27 mouse cellular contexts compared by ENCODE assay signal in the genomic region with DNA sequence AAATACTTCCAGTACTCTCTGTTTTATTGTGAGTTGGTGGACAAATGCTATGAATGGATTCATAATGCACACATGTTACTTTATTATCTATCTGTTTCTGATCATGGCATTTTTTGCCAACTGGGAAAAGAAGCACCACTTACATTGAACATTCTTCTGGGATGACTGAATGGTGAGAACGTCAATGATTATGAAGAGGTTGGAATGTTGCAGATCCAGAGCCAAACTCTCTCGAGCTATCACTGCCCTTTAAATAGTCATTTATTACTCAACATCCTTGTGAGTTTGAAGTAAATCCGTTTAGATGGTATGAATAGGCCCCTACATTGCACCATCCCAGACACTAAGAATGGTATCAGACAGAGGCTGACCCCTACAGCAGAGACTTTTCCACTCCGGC. TPM values are rescaled to one million over a fixed set of nuclear protein-coding genes. Genes with fewer than 3 reads are reported as not detected.
DNase-seq lines count a peak whose midpoint lies in the region; ATAC-seq lines count a peak whose summit lies in the region.
"Had no signal": no experiment of that assay in that cellular context is flagged by ENCODE, and none has a peak within 500 bp of the region (broad histone marks: within the 10 kb centered on the region; RNA-seq: fewer than 3 reads in every experiment).

No protein-coding gene starts in this region.

- H3K36me3 ChIP-seq in hindbrain, embryonic 11.5 days (ENCODE audit: control insufficient read depth, insufficient read depth, low read length): no peaks in the 10 kb centered on the region
- H3K36me3 ChIP-seq: embryonic facial prominence, embryonic 13.5 days; embryonic facial prominence, embryonic 15.5 days; forebrain, embryonic 15.5 days; G1E had no signal

- ATAC-seq in hindbrain, embryonic 11.5 days (ENCODE audit: low FRiP score): no peak
- ATAC-seq: CD4-positive, CD25-positive, alpha-beta regulatory T cell, adult 4 months; forebrain, embryonic 13.5 days; forebrain, embryonic 15.5 days; forebrain, postnatal 0 days had no signal

- no peak overlapping the region for H3K4me2 ChIP-seq in hindbrain, embryonic 11.5 days (replicated peaks; ENCODE audit: low read depth, low read length)
- H3K4me2 ChIP-seq: embryonic facial prominence, embryonic 13.5 days; embryonic facial prominence, embryonic 15.5 days; forebrain, embryonic 13.5 days; forebrain, embryonic 15.5 days had no signal

- no peak overlapping the region for H3K27ac ChIP-seq in hindbrain, embryonic 11.5 days (ENCODE audit: low read depth, low read length)
- H3K27ac ChIP-seq: embryonic facial prominence, embryonic 13.5 days; embryonic facial prominence, embryonic 15.5 days; forebrain, embryonic 13.5 days; forebrain, embryonic 15.5 days had no signal

- H3K9ac ChIP-seq in hindbrain, embryonic 11.5 days (ENCODE audit: low read depth, low read length): no peak overlapping the region
- H3K9ac ChIP-seq: embryonic facial prominence, embryonic 13.5 days; embryonic facial prominence, embryonic 15.5 days; forebrain, embryonic 13.5 days; forebrain, embryonic 15.5 days; forebrain, postnatal 0 days had no signal

- peak; percentile 6 for DNase-seq in heart, adult 11 months
- no peak for DNase-seq in heart, adult 18-20 months
- peak; percentile 55 for DNase-seq in NIH3T3 (ENCODE audit: low read depth)
- DNase-seq in testis, postnatal 14 days (ENCODE audit: low spot score): no peak
- no peak for DNase-seq in hindbrain, embryonic 11.5 days (ENCODE audit: low spot score)
- DNase-seq: adrenal gland, adult 2 months; adrenal gland, postnatal 10 days; adrenal gland, postnatal 25 days; cerebellum, adult 11 months; cerebellum, adult 18-20 months; cerebellum, adult 8-10 months; cerebellum, adult 9-11 months; cerebellum, postnatal 14 days; cerebellum, postnatal 36 days; embryo, embryonic 11 days; forebrain, postnatal 0 days had no signal

- WGBS in hindbrain, embryonic 11.5 days: 84% methylated on average over 4 of the region's 4 CpGs

- H3K4me1 ChIP-seq in hindbrain, embryonic 11.5 days (replicated peaks; ENCODE audit: control insufficient read depth, insufficient read depth, low read length): no peaks in the 10 kb centered on the region
- H3K4me1 ChIP-seq: embryonic facial prominence, embryonic 13.5 days; embryonic facial prominence, embryonic 15.5 days had no signal

- H3K27me3 ChIP-seq in hindbrain, embryonic 11.5 days (ENCODE audit: control insufficient read depth, insufficient read depth, low read length): no peaks in the 10 kb centered on the region
- H3K27me3 ChIP-seq: CH12.LX; embryonic facial prominence, embryonic 13.5 days; embryonic facial prominence, embryonic 15.5 days; forebrain, embryonic 13.5 days; forebrain, embryonic 15.5 days had no signal

- H3K9me3 ChIP-seq in hindbrain, embryonic 11.5 days (ENCODE audit: control insufficient read depth, low read length): no peaks in the 10 kb centered on the region
- H3K9me3 ChIP-seq: embryonic facial prominence, embryonic 13.5 days; embryonic facial prominence, embryonic 15.5 days; forebrain, embryonic 13.5 days; forebrain, embryonic 15.5 days; G1E had no signal

- H3K4me3 ChIP-seq in hindbrain, embryonic 11.5 days (ENCODE audit: low read depth, low read length): no peak overlapping the region
- H3K4me3 ChIP-seq: embryonic facial prominence, embryonic 13.5 days; embryonic facial prominence, embryonic 15.5 days; forebrain, embryonic 13.5 days; forebrain, embryonic 15.5 days had no signal

RNA-seq across cellular contexts. Expression of gene Atp6v1g3, which starts 58.1 kb away (rescaled TPM):
- not detected for total RNA-seq in heart, adult 18-20 months (2021)
- 0.10 TPM in 1 of 2 replicates, not detected in the other for polyA plus RNA-seq in hindbrain, embryonic 11.5 days (2014; fragmentation: Nextera tagmentation; extraction: Ambion mirVana)
- total RNA-seq: adrenal gland, adult 2 months; adrenal gland, postnatal 10 days; adrenal gland, postnatal 25 days; CH12.LX; common myeloid progenitor, adult 5-6 weeks; forebrain, postnatal 0 days; G1E had no signal
- polyA plus RNA-seq: adrenal gland, adult 2 months; brain, embryonic 14.5 days; embryonic facial prominence, embryonic 11.5 days; embryonic facial prominence, embryonic 13.5 days; forebrain, embryonic 11.5 days; forebrain, embryonic 13.5 days; forebrain, embryonic 15.5 days; forebrain, postnatal 0 days; G1E had no signal

Comparison
In these comparisons a context has a peak if more than half of its experiments do, and no peak if none do; other contexts are left out.
1. DNase-seq: peak in heart, adult 11 months (single experiment) and NIH3T3 (single experiment); none in heart, adult 18-20 months (0 of 2), testis, postnatal 14 days (single experiment) and hindbrain, embryonic 11.5 days (single experiment).